Mouse (Mus musculus): ENCODE measurements at regions not wholly inside any gene's neighbourhood (a gene's known extent, or its start where the extent isn't known, plus 50 kb on each side); places are given as distances from the start of the nearest gene placed in this dataset.

DNA sequence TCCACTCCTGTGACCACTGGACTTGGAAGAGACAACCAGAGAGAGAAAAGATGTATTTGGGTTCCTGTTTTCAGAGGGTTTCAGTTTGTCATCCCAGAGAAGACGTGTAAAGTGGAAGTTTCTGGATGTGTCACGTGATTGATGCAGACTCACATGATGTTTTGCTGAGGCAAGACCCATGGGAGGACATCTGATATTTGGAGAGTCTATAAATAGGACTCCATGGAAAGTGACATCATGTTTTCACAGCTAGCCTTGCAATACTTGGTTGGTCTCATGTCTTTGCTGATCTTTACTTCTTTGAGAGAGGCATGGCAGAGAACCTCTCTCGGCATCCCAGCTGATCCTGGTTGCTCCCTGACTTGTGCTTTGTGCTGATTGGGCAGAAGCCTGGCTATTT is 493.8 kb downstream of the Etnk1 start:
- Histone ChIP-seq H3K9ac (ENCODE audit: low read length) (no peak overlapping the region), H3K4me3 (ENCODE audit: low read length) (no peak overlapping the region), H3K36me3 (ENCODE audit: control insufficient read depth, insufficient read depth, low read length) (no peaks in the 10 kb centered on the region), H3K4me1 (replicated peaks; ENCODE audit: control insufficient read depth, insufficient read depth, low read length) (no peaks in the 10 kb centered on the region), H3K27me3 (ENCODE audit: control insufficient read depth, insufficient read depth, low read depth, low read length) (no peaks in the 10 kb centered on the region), H3K4me2 (ENCODE audit: low read depth, low read length) (no peak overlapping the region), H3K27ac (ENCODE audit: low read length) (no peak overlapping the region), H3K9me3 (ENCODE audit: control insufficient read depth, low read length) (no peaks in the 10 kb centered on the region)
- 71% methylated on average over 3 of the region's 3 CpGs for WGBS
- no peak for ATAC-seq (ENCODE audit: low read depth)

DNA sequence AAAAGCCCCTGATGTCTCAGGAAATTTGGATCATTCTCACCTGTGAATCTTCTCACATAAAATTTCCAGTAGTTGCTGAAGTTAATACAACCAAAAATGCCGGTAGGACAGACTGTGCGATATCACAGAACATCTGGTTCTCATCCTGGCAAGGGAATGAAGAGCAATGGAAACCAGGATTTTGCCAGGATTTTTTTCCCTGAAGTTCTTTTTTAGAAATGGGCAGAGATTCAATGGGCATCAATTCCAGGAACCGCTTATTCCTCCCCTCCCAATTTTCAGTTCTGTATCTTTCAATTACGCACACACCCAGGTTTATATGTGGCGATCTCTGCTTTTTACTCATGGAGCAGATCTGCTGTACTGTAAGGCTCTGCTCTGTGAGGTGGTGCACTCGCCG is 496.3 kb downstream of the Etnk1 start:
- no peak for ATAC-seq (ENCODE audit: low read depth)

DNA sequence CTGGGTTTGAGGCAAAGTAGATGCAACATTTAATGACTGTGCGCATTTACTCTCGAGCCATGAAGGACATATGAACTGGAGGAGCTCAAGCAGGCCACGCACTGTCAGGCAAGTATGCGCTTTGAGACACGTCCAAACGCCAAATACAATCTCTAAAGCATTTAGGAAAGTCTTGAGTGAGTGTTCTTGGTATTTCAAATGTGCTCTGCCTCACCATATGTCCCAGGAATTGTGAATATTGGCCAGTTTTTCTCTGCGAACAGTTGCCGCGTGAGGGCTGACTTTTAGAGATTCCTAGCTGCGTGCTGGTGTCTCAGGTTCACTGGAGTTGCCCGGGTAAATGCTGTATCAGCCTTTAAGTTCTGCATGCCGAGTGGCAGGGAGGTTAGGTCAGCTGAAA is 498.4 kb downstream of the Etnk1 start:
- Histone ChIP-seq H3K9me3 (ENCODE audit: control insufficient read depth, low read length) (no peaks in the 10 kb centered on the region), H3K9ac (ENCODE audit: low read length) (no peak overlapping the region), H3K27ac (ENCODE audit: low read length) (no peak overlapping the region), H3K4me2 (ENCODE audit: low read depth, low read length) (no peak overlapping the region), H3K36me3 (ENCODE audit: control insufficient read depth, insufficient read depth, low read length) (no peaks in the 10 kb centered on the region), H3K4me3 (ENCODE audit: low read length) (no peak overlapping the region), H3K4me1 (replicated peaks; ENCODE audit: control insufficient read depth, insufficient read depth, low read length) (no peaks in the 10 kb centered on the region), H3K27me3 (ENCODE audit: control insufficient read depth, insufficient read depth, low read depth, low read length) (no peaks in the 10 kb centered on the region)
- WGBS: 71% methylated on average over 12 of the region's 12 CpGs
- no peak for ATAC-seq (ENCODE audit: low read depth)

More for the DNA sequence above, 496.3 kb downstream of the Etnk1 start:
- H3K4me1 ChIP-seq (replicated peaks; ENCODE audit: control insufficient read depth, insufficient read depth, low read length): no peaks in the 10 kb centered on the region
- no peak overlapping the region for H3K9ac ChIP-seq (ENCODE audit: low read length)
- H3K36me3 ChIP-seq (ENCODE audit: control insufficient read depth, insufficient read depth, low read length): no peaks in the 10 kb centered on the region
- no peak overlapping the region for H3K27ac ChIP-seq (ENCODE audit: low read length)
- H3K4me2 ChIP-seq (ENCODE audit: low read depth, low read length): no peak overlapping the region
- H3K27me3 ChIP-seq (ENCODE audit: control insufficient read depth, insufficient read depth, low read depth, low read length): no peaks in the 10 kb centered on the region
- 79% methylated on average over 7 of the region's 7 CpGs for WGBS
- no peak overlapping the region for H3K4me3 ChIP-seq (ENCODE audit: low read length)
- H3K9me3 ChIP-seq (ENCODE audit: control insufficient read depth, low read length): no peaks in the 10 kb centered on the region

DNA sequence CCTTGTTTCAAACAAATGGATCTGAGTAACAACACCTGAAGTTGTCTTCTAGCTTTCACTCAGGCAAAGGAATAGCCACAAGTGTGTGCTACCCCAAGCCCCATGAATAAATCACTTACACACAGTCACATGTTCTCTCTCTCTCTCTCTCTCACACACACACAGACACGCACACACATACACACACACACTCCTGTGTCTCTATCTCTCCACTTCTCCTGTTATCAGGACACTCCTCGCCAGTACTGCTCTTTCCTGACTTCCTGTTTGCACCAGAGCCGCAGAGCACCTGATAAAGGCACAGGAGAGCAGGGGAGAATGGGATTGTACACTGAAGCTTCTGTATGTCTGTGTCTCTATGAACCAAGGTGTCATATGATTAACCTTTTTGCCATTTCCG is 501.5 kb downstream of the Etnk1 start:
- Histone ChIP-seq H3K4me1 (replicated peaks; ENCODE audit: control insufficient read depth, insufficient read depth, low read length) (no peaks in the 10 kb centered on the region), H3K27ac (ENCODE audit: low read length) (no peak overlapping the region)

DNA sequence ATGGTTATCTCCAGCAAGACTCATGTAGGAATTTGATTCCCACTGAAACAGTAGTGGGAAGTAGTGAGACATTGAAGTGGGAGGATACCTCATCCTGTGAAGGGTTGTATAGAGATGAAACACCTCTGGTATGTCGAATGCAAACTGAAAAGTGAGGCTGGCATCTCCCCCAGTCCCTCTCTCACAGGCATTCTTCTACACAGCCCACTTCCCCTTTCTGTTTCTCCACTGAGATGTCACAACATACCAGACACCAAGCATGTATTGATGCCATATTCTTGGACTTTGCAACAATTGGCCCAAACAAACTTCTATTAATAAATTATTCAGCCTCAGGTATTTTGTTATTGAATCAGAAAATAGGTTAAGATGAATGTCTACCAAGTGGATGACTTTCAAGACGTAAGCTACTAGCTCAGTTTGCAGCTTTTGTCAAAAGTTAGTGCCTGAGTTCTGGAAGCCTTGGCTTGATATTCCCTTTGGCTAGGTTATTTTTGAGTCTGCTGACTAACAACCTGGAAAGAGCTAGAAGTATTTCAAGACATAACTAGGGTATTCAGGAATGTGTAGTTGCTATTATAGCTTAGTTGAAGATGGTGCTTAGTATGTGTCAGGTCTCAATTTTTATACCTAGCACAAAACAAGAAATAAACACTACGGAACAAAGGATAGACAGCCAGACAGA is 502.6 kb downstream of the Etnk1 start:
- no peak for ATAC-seq (ENCODE audit: low read depth)
- no peaks in the 10 kb centered on the region for H3K27me3 ChIP-seq (ENCODE audit: control insufficient read depth, insufficient read depth, low read depth, low read length)
- no peak overlapping the region for H3K4me3 ChIP-seq (ENCODE audit: low read length)
- H3K9ac ChIP-seq (ENCODE audit: low read length): no peak overlapping the region
- H3K9me3 ChIP-seq (ENCODE audit: control insufficient read depth, low read length): no peaks in the 10 kb centered on the region
- no peak overlapping the region for H3K27ac ChIP-seq (ENCODE audit: low read length)
- 64% methylated on average over 3 of the region's 3 CpGs for WGBS
- no peak overlapping the region for H3K4me2 ChIP-seq (ENCODE audit: low read depth, low read length)
- no peaks in the 10 kb centered on the region for H3K36me3 ChIP-seq (ENCODE audit: control insufficient read depth, insufficient read depth, low read length)
- H3K4me1 ChIP-seq (replicated peaks; ENCODE audit: control insufficient read depth, insufficient read depth, low read length): no peaks in the 10 kb centered on the region

More for the DNA sequence above, 501.5 kb downstream of the Etnk1 start:
- Histone ChIP-seq H3K9ac (ENCODE audit: low read length) (no peak overlapping the region), H3K27me3 (ENCODE audit: control insufficient read depth, insufficient read depth, low read depth, low read length) (no peaks in the 10 kb centered on the region), H3K4me2 (ENCODE audit: low read depth, low read length) (no peak overlapping the region), H3K9me3 (ENCODE audit: control insufficient read depth, low read length) (no peaks in the 10 kb centered on the region), H3K36me3 (ENCODE audit: control insufficient read depth, insufficient read depth, low read length) (no peaks in the 10 kb centered on the region), H3K4me3 (ENCODE audit: low read length) (no peak overlapping the region)
- ATAC-seq (ENCODE audit: low read depth): no peak
- WGBS: 47% methylated on average over 4 of the region's 4 CpGs

DNA sequence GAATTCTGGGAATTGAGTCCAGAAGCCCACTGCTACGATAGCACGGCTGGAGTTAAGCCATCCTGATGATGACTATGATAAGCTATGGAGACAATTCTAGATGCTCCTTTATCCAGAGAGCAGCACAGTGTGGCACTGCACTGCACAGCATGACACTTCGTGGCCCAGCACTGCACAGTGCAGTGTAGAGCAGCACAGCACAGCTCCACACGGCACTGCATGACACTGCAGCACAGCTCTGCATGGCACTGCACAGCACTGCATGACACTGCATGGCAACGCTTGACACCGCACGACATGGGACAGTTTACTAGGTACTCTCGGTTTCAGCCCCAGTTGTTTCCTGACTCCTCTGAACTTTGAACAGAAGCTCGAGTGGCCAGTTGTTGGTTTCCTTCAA is 523.1 kb downstream of the Etnk1 start:
- WGBS: 87% methylated on average over 9 of the region's 9 CpGs
- no peak overlapping the region for H3K9ac ChIP-seq (ENCODE audit: low read length)
- no peak overlapping the region for H3K4me2 ChIP-seq (ENCODE audit: low read depth, low read length)
- no peak overlapping the region for H3K4me3 ChIP-seq (ENCODE audit: low read length)
- H3K27me3 ChIP-seq (ENCODE audit: control insufficient read depth, insufficient read depth, low read depth, low read length): no peaks in the 10 kb centered on the region; the same call in 1 of the 2 replicates
- H3K36me3 ChIP-seq (ENCODE audit: control insufficient read depth, insufficient read depth, low read length): no peaks in the 10 kb centered on the region
- no peaks in the 10 kb centered on the region for H3K9me3 ChIP-seq (ENCODE audit: control insufficient read depth, low read length)
- H3K27ac ChIP-seq (ENCODE audit: low read length): no peak overlapping the region
- ATAC-seq (ENCODE audit: low read depth): no peak
- H3K4me1 ChIP-seq (replicated peaks; ENCODE audit: control insufficient read depth, insufficient read depth, low read length): no peaks in the 10 kb centered on the region; the same call in 1 of the 2 replicates

DNA sequence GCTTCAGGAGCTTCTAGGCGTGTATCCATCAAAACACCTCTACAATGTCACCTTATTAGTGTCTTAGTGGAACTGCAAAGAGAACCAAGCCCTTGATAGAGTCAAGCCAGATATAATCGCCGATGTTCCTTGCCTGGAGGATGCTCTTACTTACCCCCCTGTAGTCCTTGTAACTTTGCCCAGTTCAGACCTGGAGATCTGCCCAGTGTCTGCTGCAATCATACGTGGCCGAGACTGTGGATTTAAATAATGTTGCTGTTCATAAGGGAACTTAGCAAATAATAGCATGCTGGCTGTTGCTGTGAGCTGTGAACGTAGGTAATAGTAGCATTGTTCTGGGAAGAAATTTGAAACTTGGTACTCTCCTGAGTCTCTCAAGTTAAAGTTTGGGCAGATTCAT is 523.8 kb downstream of the Etnk1 start:
- WGBS: 28% methylated on average over 6 of the region's 6 CpGs
- Histone ChIP-seq H3K27me3 (ENCODE audit: control insufficient read depth, insufficient read depth, low read depth, low read length) (no peaks in the 10 kb centered on the region; the same call in 1 of the 2 replicates), H3K4me2 (ENCODE audit: low read depth, low read length) (no peak overlapping the region), H3K27ac (ENCODE audit: low read length) (no peak overlapping the region), H3K9me3 (ENCODE audit: control insufficient read depth, low read length) (no peaks in the 10 kb centered on the region), H3K4me3 (ENCODE audit: low read length) (no peak overlapping the region), H3K36me3 (ENCODE audit: control insufficient read depth, insufficient read depth, low read length) (no peaks in the 10 kb centered on the region), H3K4me1 (replicated peaks; ENCODE audit: control insufficient read depth, insufficient read depth, low read length) (no peaks in the 10 kb centered on the region; the same call in 1 of the 2 replicates), H3K9ac (ENCODE audit: low read length) (no peak overlapping the region)
- ATAC-seq (ENCODE audit: low read depth): peak; percentile 54; the same call in 1 of the 2 replicates

DNA sequence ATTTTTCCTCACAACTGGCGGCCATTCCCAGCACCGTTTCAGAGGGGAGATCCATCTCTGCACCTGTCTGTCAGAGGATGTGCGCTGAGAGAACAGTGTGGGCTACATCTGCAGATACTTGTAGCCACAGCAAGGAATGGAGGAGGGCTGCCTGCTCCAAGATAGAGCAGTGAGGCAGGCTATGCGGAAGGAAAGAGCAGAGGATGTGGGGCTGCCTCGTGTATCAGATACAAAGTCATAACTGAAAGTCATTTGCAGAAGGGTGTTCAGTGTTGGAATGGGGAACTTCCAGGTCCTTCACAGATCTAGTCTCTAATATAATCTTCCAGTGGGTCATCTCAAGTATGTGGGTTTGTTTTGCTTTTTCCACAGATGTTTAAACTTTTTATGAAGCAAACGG is 531.0 kb downstream of the Etnk1 start:
- Histone ChIP-seq H3K9ac (ENCODE audit: low read length) (no peak overlapping the region), H3K36me3 (ENCODE audit: control insufficient read depth, insufficient read depth, low read length) (no peaks in the 10 kb centered on the region), H3K4me3 (ENCODE audit: low read length) (no peak overlapping the region), H3K4me2 (ENCODE audit: low read depth, low read length) (no peak overlapping the region), H3K27me3 (ENCODE audit: control insufficient read depth, insufficient read depth, low read depth, low read length) (no peaks in the 10 kb centered on the region; the same call in 1 of the 2 replicates), H3K9me3 (ENCODE audit: control insufficient read depth, low read length) (no peaks in the 10 kb centered on the region), H3K4me1 (replicated peaks; ENCODE audit: control insufficient read depth, insufficient read depth, low read length) (no peaks in the 10 kb centered on the region), H3K27ac (ENCODE audit: low read length) (no peak overlapping the region)
- no peak for ATAC-seq (ENCODE audit: low read depth)
- WGBS: 50% methylated on average over 6 of the region's 6 CpGs

DNA sequence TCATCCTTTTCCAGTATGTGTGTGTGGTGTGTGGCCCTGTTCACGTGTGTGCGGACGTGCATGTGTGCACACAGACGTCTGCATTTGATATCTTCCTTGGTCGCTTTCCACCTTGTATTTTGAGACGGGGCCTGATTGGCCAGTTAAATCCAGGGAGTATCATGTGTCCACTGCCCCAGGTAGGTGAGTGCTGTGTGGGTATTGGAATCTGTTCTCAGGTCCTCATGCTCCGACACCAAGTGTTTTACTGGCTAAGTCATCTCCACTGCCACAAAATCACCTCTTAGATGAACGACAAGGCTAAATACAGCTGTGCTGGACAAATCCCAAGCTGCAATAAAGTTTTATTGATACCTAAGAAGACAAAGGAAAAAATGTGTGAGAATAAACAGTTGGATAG is 537.0 kb downstream of the Etnk1 start:
- no peak overlapping the region for H3K4me3 ChIP-seq (ENCODE audit: low read length)
- H3K27me3 ChIP-seq (ENCODE audit: control insufficient read depth, insufficient read depth, low read depth, low read length): no peaks in the 10 kb centered on the region
- no peak overlapping the region for H3K9ac ChIP-seq (ENCODE audit: low read length)
- H3K36me3 ChIP-seq (ENCODE audit: control insufficient read depth, insufficient read depth, low read length): no peaks in the 10 kb centered on the region
- 83% methylated on average over 8 of the region's 8 CpGs for WGBS
- no peak for ATAC-seq (ENCODE audit: low read depth)
- no peaks in the 10 kb centered on the region for H3K4me1 ChIP-seq (replicated peaks; ENCODE audit: control insufficient read depth, insufficient read depth, low read length)
- H3K4me2 ChIP-seq (ENCODE audit: low read depth, low read length): no peak overlapping the region
- no peaks in the 10 kb centered on the region for H3K9me3 ChIP-seq (ENCODE audit: control insufficient read depth, low read length)
- H3K27ac ChIP-seq (ENCODE audit: low read length): no peak overlapping the region

DNA sequence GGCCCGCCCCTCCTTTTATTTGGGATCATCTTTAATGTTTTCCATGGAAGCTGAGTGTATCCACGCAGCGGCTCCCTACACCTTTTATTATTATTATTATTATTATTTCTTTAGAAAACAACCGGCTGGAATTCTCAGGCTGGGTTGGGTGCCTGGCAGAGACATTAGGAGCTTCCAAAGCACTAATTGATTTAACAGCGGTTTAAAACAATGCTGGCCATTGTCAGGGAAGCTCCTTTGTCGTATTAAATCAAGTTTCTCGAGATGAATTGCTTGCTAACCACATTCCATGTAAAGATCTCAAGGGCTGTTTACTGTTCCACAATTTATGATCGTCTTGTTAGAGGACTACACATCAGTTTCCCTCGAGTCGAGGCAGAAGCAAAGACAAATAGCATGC is 539.4 kb downstream of the Etnk1 start:
- Histone ChIP-seq H3K4me2 (ENCODE audit: low read depth, low read length) (no peak overlapping the region), H3K27me3 (ENCODE audit: control insufficient read depth, insufficient read depth, low read depth, low read length) (no peaks in the 10 kb centered on the region), H3K9me3 (ENCODE audit: control insufficient read depth, low read length) (no peaks in the 10 kb centered on the region), H3K36me3 (ENCODE audit: control insufficient read depth, insufficient read depth, low read length) (no peaks in the 10 kb centered on the region), H3K9ac (ENCODE audit: low read length) (no peak overlapping the region), H3K27ac (ENCODE audit: low read length) (no peak overlapping the region), H3K4me1 (replicated peaks; ENCODE audit: control insufficient read depth, insufficient read depth, low read length) (no peaks in the 10 kb centered on the region), H3K4me3 (ENCODE audit: low read length) (no peak overlapping the region)
- ATAC-seq (ENCODE audit: low read depth): no peak
- 67% methylated on average over 10 of the region's 10 CpGs for WGBS

All from lung, embryonic 16.5 days (tissue).